Mouse (Mus musculus): ENCODE measurements around the gene Mroh7.
"Not testable (repeated sequence)": the region's sequence is repeated elsewhere in the genome, so short reads cannot be mapped to it uniquely, and the experiment has no call there.

The Mroh7 gene

DNA sequence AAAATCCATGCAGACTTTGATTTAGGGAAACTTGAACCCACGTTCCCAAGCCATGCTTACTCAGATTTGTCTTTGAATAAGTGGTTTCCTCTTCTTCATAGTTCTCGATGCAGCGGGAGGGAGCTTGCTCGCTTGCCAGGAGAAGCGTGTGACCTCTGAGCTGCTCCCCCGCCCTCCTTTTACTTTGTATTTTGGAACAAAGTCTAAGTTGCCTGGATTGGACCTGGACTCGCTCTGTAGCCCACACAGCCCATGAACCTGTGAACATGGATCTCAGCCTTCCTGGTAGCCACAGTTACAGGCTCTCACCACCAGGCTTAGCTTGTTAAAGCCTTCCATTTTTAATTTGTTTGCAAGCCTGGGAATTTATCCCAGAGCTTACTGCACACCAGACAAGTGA, at the start of gene Mroh7:
Mroh7 (minus strand) TSS at position 112 of the 400 bp plus-strand sequence.
- DNase-seq, result no peak

DNA sequence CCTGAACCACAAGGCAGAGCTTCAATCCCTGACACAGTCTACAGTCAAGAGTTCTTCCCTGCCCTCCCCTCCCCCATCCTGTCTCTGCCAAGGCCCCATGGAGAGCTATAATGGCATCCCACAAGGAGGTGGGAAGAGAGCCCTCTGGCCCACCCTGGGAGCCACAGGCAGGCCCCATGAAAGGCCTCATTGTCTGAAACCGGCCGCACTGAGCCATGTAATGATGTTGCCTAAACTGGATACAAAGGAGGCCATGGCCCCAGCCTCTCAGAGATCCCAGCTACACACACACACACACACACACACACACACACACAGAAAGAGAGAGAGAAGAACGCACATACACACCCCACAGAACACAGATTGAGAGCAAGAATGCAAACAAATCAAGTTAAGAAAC, 49.3 kb upstream of the Mroh7 start:
- DNase-seq, result no peak

DNA sequence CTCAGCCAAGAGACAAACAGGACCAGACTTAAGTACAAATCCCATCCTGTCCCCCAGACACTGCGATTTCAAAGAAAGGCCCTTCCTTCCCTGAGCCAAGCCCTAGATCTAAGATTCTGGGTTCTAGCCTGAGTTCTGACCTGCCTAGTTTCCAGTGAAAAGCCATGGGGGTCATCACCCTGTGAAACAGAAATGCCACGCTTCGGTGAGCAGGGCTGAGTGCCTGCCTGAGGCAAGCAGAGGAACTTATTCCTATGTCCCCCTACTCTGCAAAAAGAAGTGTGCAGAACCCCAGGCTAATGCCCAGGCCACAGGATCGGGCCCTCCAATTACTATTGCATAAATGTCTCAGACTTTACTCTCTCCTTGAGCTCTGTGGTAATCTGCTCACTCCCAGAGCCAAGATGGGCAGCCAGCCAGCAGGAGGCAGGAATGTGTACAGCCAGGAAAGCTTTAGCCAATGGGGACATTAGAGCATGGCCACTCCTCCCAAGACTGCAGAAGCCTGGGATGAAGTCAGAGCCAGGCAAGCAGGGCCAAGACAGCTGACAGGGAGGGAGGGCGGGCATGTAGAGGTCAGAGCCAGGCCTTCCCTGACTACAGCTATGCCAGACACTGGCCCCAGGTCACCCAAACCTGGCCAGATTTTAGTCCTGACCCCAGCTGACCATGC, 47.5 kb upstream of the Mroh7 start:
- DNase-seq, result peak; percentile 85

DNA sequence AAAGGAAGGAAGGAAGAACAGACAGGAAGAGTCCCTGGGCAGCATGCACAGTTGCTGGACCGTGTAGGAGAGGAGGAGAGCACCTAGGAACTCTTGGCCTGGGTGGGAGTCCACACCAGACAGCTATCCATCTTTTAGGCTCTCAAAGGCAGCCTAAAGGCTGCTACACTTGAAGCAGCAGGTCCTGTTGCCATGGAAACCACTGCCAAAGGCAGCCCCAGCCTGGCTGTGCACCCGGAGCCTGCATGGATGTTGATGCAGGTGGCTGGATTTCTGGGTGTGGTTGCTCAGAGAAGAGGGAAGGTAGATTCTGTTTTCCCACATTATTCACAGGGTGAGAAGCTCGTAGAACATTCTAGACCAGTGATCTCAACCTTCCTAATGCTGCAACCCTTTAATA, 46.3 kb upstream of the Mroh7 start:
- DNase-seq, result peak; percentile 20

DNA sequence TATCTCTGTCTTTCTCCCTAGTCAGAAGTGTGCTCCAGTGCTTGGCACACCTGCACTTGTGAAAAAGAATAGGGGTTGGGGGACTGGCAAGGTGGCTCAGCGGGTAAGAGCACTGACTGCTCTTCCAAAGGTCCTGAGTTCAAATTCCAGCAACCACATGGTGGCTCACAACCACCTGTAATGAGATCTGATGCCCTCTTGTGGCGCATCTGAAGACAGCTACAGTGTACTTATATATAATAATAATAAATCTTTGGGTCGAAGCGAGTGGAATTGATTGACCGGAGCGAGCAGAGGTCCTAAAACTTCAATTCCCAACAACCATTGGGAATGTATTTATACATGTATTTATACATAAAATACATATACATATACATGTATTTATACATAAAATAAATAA, 45.0 kb upstream of the Mroh7 start:
- not testable (repeated sequence) for DNase-seq

DNA sequence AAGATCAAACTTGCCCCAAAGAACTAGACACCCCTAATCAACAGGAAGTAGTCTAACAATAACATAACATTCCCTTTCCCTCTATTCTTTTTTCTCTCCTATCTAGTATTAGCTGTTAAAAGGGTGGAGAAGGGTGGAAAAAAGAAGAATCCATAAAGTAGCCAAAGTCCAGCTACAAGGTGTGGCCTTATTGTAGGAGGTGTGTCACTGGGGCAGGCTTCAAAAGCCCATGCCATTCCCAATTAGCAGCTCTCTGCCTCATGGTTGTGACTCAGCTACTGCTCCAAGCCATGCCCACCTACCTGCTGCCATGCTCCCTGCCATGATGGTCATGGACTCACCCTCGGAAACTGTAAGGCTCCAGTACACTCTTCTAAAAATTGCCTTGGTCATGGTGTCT, 41.8 kb upstream of the Mroh7 start:
- no peak for DNase-seq

DNA sequence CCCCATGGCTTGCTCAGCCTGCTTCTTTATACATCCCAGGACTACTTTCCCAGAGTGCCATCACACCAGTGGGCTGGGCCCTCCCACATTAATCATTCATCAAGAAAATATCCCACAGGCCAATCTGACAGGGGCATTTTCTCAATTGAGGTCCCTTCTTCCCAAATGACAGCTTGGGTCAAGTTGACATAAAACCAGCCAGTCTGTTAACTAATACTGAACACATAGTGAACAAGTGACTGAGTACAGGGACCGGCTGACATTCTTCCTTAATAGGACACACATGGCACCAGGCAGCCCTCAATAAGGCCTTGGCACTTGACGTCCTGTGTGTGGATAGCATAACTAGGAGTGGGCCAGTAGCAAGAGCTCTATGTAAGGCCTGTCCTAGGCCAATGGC, 38.6 kb upstream of the Mroh7 start:
- DNase-seq, result no peak

DNA sequence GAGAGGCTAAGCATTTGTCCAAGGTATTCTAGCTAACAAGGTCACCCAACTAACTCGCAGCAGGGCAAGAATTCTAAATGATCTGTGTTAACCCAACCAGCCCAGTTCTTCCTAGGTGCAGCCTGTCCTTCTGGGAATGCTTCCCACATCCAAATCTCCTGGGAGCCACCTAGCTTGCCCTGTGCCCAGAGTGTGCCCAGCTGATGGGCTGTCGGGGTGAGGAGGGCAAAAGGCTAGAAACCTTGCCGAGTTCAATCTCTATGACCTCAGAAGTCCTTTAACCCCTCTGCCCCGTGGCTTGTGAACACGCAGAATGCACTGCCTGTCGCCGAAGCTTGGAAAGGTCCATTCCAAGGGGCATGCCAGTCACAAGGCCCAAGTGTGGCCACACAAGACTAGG, 33.4 kb upstream of the Mroh7 start:
- no peak for DNase-seq

DNA sequence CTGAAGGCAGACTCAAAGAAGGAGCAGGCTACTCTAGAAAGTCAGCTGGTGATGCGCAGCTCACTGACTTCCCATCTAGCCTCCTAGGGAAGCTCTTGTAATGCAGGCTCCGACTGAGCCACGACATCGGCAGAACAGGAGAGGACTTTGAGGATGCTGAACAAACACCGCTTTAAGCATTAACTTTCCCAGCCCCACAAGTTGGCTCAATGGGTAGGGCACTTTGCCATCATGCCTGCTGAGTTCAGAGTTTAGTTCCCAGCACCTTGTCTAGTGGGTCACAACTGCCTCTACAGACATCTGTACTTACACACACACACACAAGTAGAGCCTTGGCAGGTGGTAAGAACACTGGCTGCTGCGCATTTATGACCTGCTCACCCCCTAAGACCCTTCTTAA, 21.0 kb upstream of the Mroh7 start:
- no peak for DNase-seq

DNA sequence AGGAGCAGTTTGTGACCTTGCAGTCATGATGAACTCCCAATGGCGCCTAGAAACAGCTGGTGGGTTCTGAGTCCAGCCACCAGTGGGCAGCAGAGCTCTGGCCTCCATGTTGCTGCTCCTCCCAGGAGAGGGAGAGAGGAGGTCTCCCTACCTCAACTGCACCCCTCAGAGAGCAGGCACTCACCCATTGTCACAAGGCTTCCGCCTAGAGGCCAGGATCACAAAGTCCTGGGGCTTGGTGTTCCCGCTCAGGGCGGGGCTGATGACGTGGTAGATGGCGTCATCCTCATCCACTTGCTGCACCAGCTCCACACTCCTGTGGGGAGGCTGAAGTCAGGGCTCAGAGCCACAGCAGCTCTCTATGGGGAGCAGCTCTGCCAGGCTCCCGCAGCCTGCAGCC, 19.0 kb upstream of the Mroh7 start:
- peak; percentile 54 for DNase-seq

DNA sequence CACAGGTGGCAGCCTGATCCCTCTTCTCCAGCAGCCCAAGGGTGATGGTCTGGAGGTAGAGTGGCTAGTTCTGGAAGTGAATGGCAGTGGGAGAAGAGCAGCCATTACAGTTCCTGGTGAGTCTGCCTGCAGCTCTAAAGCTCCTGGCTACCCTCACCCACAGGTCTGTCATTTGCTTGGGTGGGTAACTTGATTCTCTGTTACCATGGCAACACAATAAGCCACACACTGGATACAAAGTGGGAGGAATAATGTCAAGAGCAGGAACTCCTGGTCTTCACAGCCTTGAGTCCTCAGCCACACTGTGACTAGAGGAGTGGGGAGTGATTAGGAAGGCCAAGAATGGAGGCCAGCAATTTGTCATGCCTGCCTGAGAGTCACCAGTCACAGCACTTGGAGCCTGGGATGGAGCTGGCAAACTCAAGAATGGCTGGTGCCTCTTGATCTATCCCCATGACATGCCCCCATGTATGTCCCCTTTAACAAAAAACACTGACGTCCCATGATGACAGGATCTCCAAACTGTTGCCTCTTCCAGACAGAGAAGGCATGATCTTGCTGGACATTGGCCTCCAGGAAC, 16.4 kb upstream of the Mroh7 start:
- DNase-seq, result no peak

DNA sequence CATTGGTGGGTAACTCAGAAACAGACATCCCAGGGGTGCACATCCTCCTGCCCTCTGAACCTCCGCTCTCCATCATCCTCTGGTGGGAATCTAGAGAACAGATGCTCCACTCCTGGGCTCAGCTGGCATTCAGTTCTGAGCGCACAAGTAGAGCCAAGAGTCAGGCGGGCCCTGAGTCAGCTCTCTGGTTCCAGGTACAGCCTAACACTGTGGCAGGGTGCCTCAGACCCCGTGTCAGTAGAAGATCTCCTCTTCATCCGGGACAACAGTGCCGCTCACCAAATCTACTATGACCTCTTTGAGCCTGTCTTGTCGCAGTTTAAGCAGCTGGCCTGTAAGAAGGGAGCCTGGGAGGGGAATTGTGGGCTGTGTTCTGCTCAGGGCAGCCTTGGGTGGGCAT, 15.1 kb upstream of the Mroh7 start:
- DNase-seq, result no peak

DNA sequence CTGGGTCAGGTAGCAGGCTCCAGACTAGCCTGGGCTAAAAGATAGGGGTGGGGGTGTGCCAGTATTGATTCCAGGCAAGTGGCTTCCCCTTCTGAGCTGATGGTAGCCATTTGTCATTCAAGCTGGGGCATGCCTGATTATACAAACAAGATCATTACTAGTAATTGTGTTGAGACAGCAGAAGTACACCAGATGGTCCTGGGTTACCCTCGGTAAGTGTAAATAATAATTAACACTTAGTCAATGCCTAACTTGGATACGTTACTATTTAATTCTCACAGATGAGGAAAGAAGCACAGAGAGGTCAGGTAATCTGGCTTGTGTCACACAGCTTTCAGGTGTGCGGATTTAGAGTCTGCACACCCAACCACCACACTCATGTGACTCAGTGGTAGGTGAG, 7.2 kb upstream of the Mroh7 start:
- DNase-seq, result no peak

DNA sequence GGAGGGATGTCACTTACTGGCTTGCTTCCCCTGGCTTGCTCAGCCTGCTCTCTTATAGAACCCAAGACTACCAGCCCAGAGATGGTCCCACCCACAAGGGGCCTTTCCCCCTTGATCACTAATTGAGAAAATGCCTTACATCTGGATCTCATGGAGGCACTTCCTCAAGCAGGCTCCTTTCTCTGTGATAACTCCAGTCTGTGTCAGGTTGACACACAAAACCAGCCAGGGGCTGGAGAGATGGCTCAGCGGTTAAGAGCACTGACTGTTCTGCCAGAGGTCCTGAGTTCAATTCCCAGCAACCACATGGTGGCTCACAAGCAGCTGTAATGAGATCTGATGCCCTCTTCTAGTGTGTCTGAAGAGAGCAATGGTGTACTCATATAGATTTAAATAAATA, 6.2 kb upstream of the Mroh7 start:
- not testable (repeated sequence) for DNase-seq

DNA sequence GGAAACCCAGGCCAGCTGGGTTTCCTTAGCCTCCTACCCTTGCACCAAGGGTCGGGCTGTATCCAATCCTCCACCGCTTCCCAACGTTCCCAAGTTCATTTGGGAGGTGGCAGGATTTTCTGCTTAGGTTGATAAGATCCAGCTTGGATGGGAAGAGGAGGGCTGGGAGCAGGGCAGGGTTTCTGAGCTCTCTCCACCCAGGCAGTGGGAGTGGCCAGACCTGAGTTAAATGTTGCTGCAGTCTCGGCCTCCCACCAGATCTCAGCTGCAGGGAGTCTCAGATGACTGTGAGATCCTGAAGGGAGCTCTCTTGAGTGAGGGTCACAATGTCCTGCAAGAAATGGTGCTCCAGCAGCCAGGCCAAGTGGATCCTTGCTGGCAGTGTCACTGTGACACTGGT, 2.9 kb upstream of the Mroh7 start, which contains the start of gene Fam151a:
Fam151a (plus strand) TSS at position 254 of the 400 bp plus-strand sequence.
- no peak for DNase-seq

DNA sequence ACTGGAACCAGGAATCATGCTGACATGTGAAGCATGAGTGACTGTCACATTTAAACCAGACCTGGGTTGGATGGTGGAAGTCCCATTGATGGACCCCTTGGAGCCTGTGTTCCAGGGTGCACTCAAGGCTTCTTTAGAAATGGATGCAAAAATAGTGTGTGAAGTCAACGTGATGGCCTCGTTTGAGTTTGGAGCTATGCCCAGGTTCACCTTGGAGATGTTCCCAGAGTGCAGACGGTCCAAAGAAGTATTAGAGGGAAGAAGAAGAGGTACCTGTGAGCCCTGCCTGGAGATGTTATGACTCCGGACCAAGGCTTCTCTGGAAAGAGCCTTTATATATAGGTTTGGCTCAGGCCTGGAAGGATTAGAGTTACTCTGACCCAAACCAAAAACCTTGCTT, 10.1 kb downstream of the Mroh7 start:
- DNase-seq, result peak; percentile 15

DNA sequence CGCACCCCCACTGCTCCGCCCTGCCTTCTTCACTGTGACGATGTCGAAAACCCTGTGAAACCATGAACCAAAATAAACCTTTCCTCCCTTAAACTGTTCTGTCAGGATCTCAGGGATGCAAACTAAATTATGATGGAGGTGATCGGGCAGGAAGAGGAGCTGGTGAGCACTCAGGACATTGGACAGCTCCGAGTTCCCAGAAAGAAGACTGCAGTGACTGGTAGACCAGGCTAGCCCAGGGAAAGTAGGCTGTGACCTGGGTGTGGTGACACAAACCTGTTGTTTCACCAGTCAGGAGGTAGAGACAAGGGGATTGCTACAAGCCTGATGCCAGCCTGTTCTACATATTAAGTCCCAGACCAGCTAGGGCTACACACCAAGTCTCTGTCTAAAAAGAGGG, 17.1 kb downstream of the Mroh7 start:
- DNase-seq, result no peak

DNA sequence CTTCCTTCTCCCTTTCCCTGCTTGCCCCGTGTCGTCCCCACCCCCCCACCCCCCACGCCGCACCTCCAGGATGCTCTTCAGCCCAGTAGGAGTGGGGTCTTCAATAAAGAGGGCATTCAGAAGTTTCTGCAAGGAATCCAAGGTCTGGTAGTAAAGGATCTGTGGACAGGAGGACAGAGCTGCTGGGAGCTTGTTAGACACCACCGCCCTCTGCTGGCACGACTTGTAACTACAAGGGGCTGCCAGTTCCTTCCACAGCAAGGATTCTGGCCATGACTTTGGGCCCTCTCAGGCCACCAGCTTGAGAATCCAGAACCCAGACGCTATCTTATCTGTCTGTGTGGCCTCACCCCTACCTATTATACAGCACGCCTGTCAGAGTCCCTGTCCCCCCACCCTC, 22.3 kb downstream of the Mroh7 start:
- peak; percentile 69 for DNase-seq

DNA sequence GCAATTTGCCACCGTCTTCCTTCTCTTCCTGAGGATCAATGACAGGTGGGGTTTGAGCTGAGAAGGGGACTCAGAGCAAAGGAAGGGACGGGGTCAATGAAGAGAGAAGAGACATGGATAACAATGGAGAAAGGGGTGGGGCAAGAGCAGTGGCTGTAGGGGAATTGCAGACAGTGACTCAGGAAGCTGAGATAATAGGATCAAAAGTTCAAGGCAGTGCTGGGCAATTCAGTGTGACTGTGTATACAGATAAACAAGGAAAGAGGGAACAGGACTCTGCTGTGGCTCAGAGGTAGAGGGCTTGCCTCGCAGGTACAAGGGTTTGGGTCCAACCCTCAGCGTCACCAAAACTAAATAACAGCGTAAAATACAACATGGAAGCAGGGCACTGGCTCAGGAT, 22.8 kb downstream of the Mroh7 start:
- no peak for DNase-seq

DNA sequence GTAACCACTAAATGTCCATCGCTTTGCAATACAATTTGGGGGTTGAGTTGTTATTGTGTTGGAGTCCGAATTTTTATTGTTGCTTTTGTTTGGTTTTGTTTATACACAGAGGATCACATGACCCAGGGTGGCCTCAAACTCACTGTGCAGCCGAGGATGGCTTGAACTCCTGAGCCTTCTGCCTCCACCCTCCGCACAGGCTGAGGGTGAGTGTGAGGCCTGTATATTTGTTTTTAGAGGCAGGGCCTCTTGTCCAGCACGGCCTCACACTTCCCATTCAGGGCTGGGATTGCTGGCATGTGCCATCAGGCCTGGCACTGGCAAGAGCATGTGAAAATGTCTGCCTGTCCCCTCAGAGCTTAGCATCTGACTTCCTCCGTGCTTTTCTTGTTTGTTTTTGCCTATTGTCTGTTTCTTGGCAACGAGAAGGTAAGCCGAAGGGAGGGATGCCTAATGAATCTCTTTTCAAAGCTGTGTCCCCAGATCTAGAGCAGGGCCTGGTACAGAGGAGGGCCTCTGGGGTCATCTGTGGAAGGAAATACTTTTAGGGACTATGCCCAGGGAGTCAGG, 25.5 kb downstream of the Mroh7 start:
- DNase-seq, result no peak

DNA sequence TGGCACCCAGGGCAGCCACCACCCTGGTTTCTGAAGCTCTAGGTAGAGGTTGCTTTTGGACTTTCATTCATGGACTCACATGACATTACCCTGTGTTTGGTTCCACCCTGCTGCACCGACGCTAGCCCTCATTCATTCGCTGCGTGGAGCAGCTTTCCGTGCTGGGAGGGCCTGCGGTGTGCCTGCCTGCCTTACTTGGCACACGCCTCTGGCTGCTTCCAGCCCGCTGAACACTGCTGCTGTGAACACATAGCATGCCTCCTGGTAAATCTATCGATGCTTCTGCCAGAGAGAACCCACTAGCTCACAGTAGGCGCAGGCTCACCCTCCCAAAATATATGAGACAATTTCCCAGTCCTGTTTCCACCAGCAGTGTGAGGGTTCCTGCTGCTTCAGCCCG, 26.3 kb downstream of the Mroh7 start:
- peak; percentile 25 for DNase-seq

DNA sequence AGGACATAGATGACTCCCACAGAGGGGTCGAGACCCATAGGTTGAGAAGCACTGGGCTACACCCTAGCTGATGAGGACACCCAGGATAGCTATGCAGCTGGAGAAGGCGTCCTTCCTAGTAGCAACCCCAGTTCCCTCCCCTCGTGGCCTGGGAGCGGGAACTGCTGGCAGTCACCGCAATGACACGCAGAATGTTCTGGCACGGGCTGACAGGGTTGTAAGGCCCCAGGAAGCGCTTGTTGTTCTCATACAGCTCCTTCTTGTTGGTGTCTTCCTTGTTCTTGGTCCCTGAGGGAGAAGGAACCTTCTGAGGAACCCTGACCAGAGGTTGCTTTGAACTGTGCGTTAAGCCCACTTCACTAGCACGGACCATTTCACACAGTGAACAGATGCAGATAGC, 26.8 kb downstream of the Mroh7 start:
- DNase-seq, result no peak

DNA sequence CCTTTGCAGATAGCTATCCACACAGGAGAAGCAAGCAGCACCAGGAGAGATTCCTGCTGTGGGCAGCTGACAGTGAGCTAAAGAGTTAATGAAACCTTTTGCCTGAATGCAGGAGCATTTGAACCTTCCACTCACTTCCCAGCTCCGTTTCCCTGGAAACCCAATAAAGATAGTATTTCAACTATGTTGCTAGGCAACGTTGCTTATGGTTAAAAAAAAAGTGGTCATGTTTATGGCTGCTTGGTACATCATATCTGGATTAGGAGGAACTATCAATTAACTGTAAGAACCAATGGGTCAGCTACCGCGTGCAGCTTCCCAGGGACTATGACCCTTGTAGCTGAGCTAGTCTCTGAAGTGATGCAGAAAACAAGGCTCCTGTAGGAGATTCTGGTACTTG, 29.9 kb downstream of the Mroh7 start:
- DNase-seq, result no peak

DNA sequence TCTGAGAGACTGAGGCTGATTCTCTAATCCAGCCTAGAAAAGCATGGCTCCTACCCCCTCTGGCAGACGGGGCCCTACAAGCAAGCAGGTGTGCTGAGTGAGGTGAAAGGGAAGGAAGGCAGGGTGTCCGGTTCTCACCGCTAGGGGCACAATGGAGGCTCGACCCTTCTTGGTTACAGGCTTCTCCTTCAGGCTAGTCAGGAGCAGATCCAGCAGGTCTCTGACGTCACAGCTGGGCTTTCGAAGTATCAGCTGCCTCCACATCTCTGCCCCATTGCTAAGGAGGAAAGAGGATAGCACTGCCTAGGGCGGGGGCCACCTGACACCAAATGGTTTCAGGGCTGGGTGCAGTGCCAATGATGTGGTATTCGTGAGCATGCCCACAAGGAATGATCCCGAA, 30.7 kb downstream of the Mroh7 start:
- DNase-seq, result no peak

Measured in cerebellum, adult 11 months (tissue).